Mouse (Mus musculus): ENCODE results near the gene Fam19a2. TPM values are rescaled to one million over a fixed set of nuclear protein-coding genes. Genes with fewer than 3 reads are reported as not detected.

Gene Fam19a2
- polyA plus RNA-seq, 1 experiment: 0.04 TPM

GRCm38 (mm10) chr10:123437576-123437975, 173.8 kb downstream of the Fam19a2 start:
- Histone ChIP-seq H3K36me3 (ENCODE audit: control insufficient read depth, insufficient read depth) (no peaks in the 10 kb centered on the region), H3K79me3 (ENCODE audit: low read depth) (no peaks in the 10 kb centered on the region), H3K4me3 (ENCODE audit: insufficient read depth, poor library complexity, severe bottlenecking) (no peak overlapping the region), H3K27me3 (ENCODE audit: control insufficient read depth, insufficient read depth, insufficient read length) (no peaks in the 10 kb centered on the region), H3K79me2 (ENCODE audit: control insufficient read depth, insufficient read depth) (no peaks in the 10 kb centered on the region), H3ac (ENCODE audit: control insufficient read depth, insufficient read length, low read depth) (no peak overlapping the region)
- TF ChIP-seq MYOG (IDR thresholded peaks at IDR 0.05; ENCODE audit: control insufficient read depth, extremely low read depth, insufficient read length): no peak

- H3K27me3 ChIP-seq (ENCODE audit: control insufficient read depth, insufficient read depth, insufficient read length): no peaks in the 10 kb centered on the region
- H3K79me3 ChIP-seq (ENCODE audit: low read depth): no peaks in the 10 kb centered on the region
- H3ac ChIP-seq (ENCODE audit: control insufficient read depth, insufficient read length, low read depth): no peak overlapping the region
- no peak overlapping the region for H3K4me3 ChIP-seq (ENCODE audit: insufficient read depth, poor library complexity, severe bottlenecking)
- H3K79me2 ChIP-seq (ENCODE audit: control insufficient read depth, insufficient read depth): no peaks in the 10 kb centered on the region
- H3K36me3 ChIP-seq (ENCODE audit: control insufficient read depth, insufficient read depth): no peaks in the 10 kb centered on the region
- TF ChIP-seq CEBPB (IDR thresholded peaks at IDR 0.05; ENCODE audit: low read depth) (no peak), MAX (IDR thresholded peaks at IDR 0.05) (no peak), CTCF (IDR thresholded peaks at IDR 0.05; ENCODE audit: control insufficient read depth, insufficient read depth, insufficient read length) (no peak), MYOG (IDR thresholded peaks at IDR 0.05; ENCODE audit: control insufficient read depth, extremely low read depth, insufficient read length) (no peak), FOSL1 (IDR thresholded peaks at IDR 0.05; ENCODE audit: insufficient read depth, low read length, poor library complexity, severe bottlenecking) (no peak), MYOD1 (IDR thresholded peaks at IDR 0.05; ENCODE audit: control insufficient read depth, insufficient read length, low read depth) (no peak), USF1 (IDR thresholded peaks at IDR 0.05; ENCODE audit: low read depth) (no peak)
Measured at GRCm38 (mm10) chr10:123456800-123457199, 193.0 kb downstream of the Fam19a2 start.

GRCm38 (mm10) chr10:123460466-123460865, 196.7 kb downstream of the Fam19a2 start:
- Histone ChIP-seq H3K79me3 (ENCODE audit: low read depth) (no peaks in the 10 kb centered on the region), H3K36me3 (ENCODE audit: control insufficient read depth, insufficient read depth) (no peaks in the 10 kb centered on the region), H3K79me2 (ENCODE audit: control insufficient read depth, insufficient read depth) (no peaks in the 10 kb centered on the region), H3ac (ENCODE audit: control insufficient read depth, insufficient read length, low read depth) (no peak overlapping the region), H3K4me3 (ENCODE audit: insufficient read depth, poor library complexity, severe bottlenecking) (no peak overlapping the region), H3K27me3 (ENCODE audit: control insufficient read depth, insufficient read depth, insufficient read length) (no peaks in the 10 kb centered on the region)
- TF ChIP-seq CEBPB (IDR thresholded peaks at IDR 0.05; ENCODE audit: low read depth): no peak
- no peak for TF ChIP-seq CTCF (IDR thresholded peaks at IDR 0.05; ENCODE audit: control insufficient read depth, insufficient read depth, insufficient read length)
- no peak for TF ChIP-seq MYOD1 (IDR thresholded peaks at IDR 0.05; ENCODE audit: control insufficient read depth, insufficient read length, low read depth)
- TF ChIP-seq MYOG (IDR thresholded peaks at IDR 0.05; ENCODE audit: control insufficient read depth, extremely low read depth, insufficient read length): no peak
- TF ChIP-seq MAX (IDR thresholded peaks at IDR 0.05): no peak
- TF ChIP-seq USF1 (IDR thresholded peaks at IDR 0.05; ENCODE audit: low read depth): no peak
- TF ChIP-seq FOSL1 (IDR thresholded peaks at IDR 0.05; ENCODE audit: insufficient read depth, low read length, poor library complexity, severe bottlenecking): no peak

GRCm38 (mm10) chr10:123462305-123462704, 198.5 kb downstream of the Fam19a2 start:
- TF ChIP-seq FOSL1 (IDR thresholded peaks at IDR 0.05; ENCODE audit: insufficient read depth, low read length, poor library complexity, severe bottlenecking) (no peak), CEBPB (IDR thresholded peaks at IDR 0.05; ENCODE audit: low read depth) (no peak), MYOD1 (IDR thresholded peaks at IDR 0.05; ENCODE audit: control insufficient read depth, insufficient read length, low read depth) (no peak), MYOG (IDR thresholded peaks at IDR 0.05; ENCODE audit: control insufficient read depth, extremely low read depth, insufficient read length) (no peak), USF1 (IDR thresholded peaks at IDR 0.05; ENCODE audit: low read depth) (no peak), MAX (IDR thresholded peaks at IDR 0.05) (no peak), CTCF (IDR thresholded peaks at IDR 0.05; ENCODE audit: control insufficient read depth, insufficient read depth, insufficient read length) (no peak)
- H3ac ChIP-seq (ENCODE audit: control insufficient read depth, insufficient read length, low read depth): no peak overlapping the region
- no peaks in the 10 kb centered on the region for H3K79me2 ChIP-seq (ENCODE audit: control insufficient read depth, insufficient read depth)
- no peak overlapping the region for H3K4me3 ChIP-seq (ENCODE audit: insufficient read depth, poor library complexity, severe bottlenecking)
- no peaks in the 10 kb centered on the region for H3K36me3 ChIP-seq (ENCODE audit: control insufficient read depth, insufficient read depth)
- H3K79me3 ChIP-seq (ENCODE audit: low read depth): no peaks in the 10 kb centered on the region
- no peaks in the 10 kb centered on the region for H3K27me3 ChIP-seq (ENCODE audit: control insufficient read depth, insufficient read depth, insufficient read length)

GRCm38 (mm10) chr10:123514749-123515148, 251.0 kb downstream of the Fam19a2 start:
- no peaks in the 10 kb centered on the region for H3K79me2 ChIP-seq (ENCODE audit: control insufficient read depth, insufficient read depth)
- no peak for TF ChIP-seq FOSL1 (IDR thresholded peaks at IDR 0.05; ENCODE audit: insufficient read depth, low read length, poor library complexity, severe bottlenecking)
- no peak for TF ChIP-seq CEBPB (IDR thresholded peaks at IDR 0.05; ENCODE audit: low read depth)
- no peak for TF ChIP-seq MYOD1 (IDR thresholded peaks at IDR 0.05; ENCODE audit: control insufficient read depth, insufficient read length, low read depth)
- no peak for TF ChIP-seq MYOG (IDR thresholded peaks at IDR 0.05; ENCODE audit: control insufficient read depth, extremely low read depth, insufficient read length)
- no peak for TF ChIP-seq CTCF (IDR thresholded peaks at IDR 0.05; ENCODE audit: control insufficient read depth, insufficient read depth, insufficient read length)
- TF ChIP-seq USF1 (IDR thresholded peaks at IDR 0.05; ENCODE audit: low read depth): no peak
- TF ChIP-seq MAX (IDR thresholded peaks at IDR 0.05): no peak
- H3K79me3 ChIP-seq (ENCODE audit: low read depth): no peaks in the 10 kb centered on the region
- no peak overlapping the region for H3ac ChIP-seq (ENCODE audit: control insufficient read depth, insufficient read length, low read depth)
- H3K36me3 ChIP-seq (ENCODE audit: control insufficient read depth, insufficient read depth): no peaks in the 10 kb centered on the region
- H3K4me3 ChIP-seq (ENCODE audit: insufficient read depth, poor library complexity, severe bottlenecking): no peak overlapping the region
- no peaks in the 10 kb centered on the region for H3K27me3 ChIP-seq (ENCODE audit: control insufficient read depth, insufficient read depth, insufficient read length)

- H3K79me2 ChIP-seq (ENCODE audit: control insufficient read depth, insufficient read depth): no peaks in the 10 kb centered on the region
- no peaks in the 10 kb centered on the region for H3K79me3 ChIP-seq (ENCODE audit: low read depth)
- no peak overlapping the region for H3ac ChIP-seq (ENCODE audit: control insufficient read depth, insufficient read length, low read depth)
Measured at GRCm38 (mm10) chr10:123520613-123521012, 256.8 kb downstream of the Fam19a2 start.

More at GRCm38 (mm10) chr10:123520613-123521012, 256.8 kb downstream of the Fam19a2 start:
- H3K36me3 ChIP-seq (ENCODE audit: control insufficient read depth, insufficient read depth): no peaks in the 10 kb centered on the region
- TF ChIP-seq MAX (IDR thresholded peaks at IDR 0.05): no peak
- no peak for TF ChIP-seq CEBPB (IDR thresholded peaks at IDR 0.05; ENCODE audit: low read depth)
- no peaks in the 10 kb centered on the region for H3K27me3 ChIP-seq (ENCODE audit: control insufficient read depth, insufficient read depth, insufficient read length)
- no peak overlapping the region for H3K4me3 ChIP-seq (ENCODE audit: insufficient read depth, poor library complexity, severe bottlenecking)
